Mouse (Mus musculus): ENCODE results near the gene Pllp. TPM values are rescaled to one million over a fixed set of nuclear protein-coding genes. Genes with fewer than 3 reads are reported as not detected.

The Pllp gene
- polyA plus RNA-seq, 1 experiment from 2014 or later: 0.63 TPM

- Histone ChIP-seq H3K9me3 (replicated peaks) (no peaks in the 10 kb centered on the region), H3K4me2 (no peak overlapping the region), H3K4me3 (no peak overlapping the region), H3K9ac (no peak overlapping the region), H3K4me1 (no peaks in the 10 kb centered on the region), H3K36me3 (ENCODE audit: poor library complexity, severe bottlenecking) (peaks cover 82% of the 10 kb centered on the region), H3K27me3 (no peaks in the 10 kb centered on the region), H3K27ac (no peak overlapping the region)
- WGBS: 96% methylated on average over 2 of the region's 2 CpGs
- ATAC-seq: no peak
These were observed 62.4 kb downstream of the Pllp start for GRCm38 (mm10) chr8:94633564-94634194.

Other genes with a start within 250 kb of the Pllp start
- 14.3 and 18.6 TPM in 2 replicates for gene Cpne2, start 163.3 kb downstream of the Pllp start, polyA plus RNA-seq (2015; fragmentation: Nextera tagmentation; extraction: Ambion mirVana)
- gene Rspry1, start 94.3 kb downstream of the Pllp start, polyA plus RNA-seq (2015; fragmentation: Nextera tagmentation; extraction: Ambion mirVana): 48.1 and 54.3 TPM in 2 replicates
- 108 TPM in 2 replicates for gene Fam192a, start 94.3 kb downstream of the Pllp start, polyA plus RNA-seq (2015; fragmentation: Nextera tagmentation; extraction: Ambion mirVana)
- 254 and 265 TPM in 2 replicates for gene Arl2bp, start 29.7 kb downstream of the Pllp start, polyA plus RNA-seq (2015; fragmentation: Nextera tagmentation; extraction: Ambion mirVana)
- not detected in 2 replicates for gene Ccl22, start 49.3 kb upstream of the Pllp start, polyA plus RNA-seq (2015; fragmentation: Nextera tagmentation; extraction: Ambion mirVana)
- 6.9 and 8.6 TPM in 2 replicates for gene Cx3cl1, start 75.7 kb upstream of the Pllp start, polyA plus RNA-seq (2015; fragmentation: Nextera tagmentation; extraction: Ambion mirVana)
- gene Ccl17, start 114.2 kb upstream of the Pllp start, polyA plus RNA-seq (2015; fragmentation: Nextera tagmentation; extraction: Ambion mirVana): not detected in 2 replicates
- gene Coq9, start 142.0 kb upstream of the Pllp start, polyA plus RNA-seq (2015; fragmentation: Nextera tagmentation; extraction: Ambion mirVana): 55.0 and 60.8 TPM in 2 replicates
- 162 and 176 TPM in 2 replicates for gene Ciapin1, start 142.1 kb upstream of the Pllp start, polyA plus RNA-seq (2015; fragmentation: Nextera tagmentation; extraction: Ambion mirVana)
- gene Polr2c, start 161.2 kb upstream of the Pllp start, polyA plus RNA-seq (2015; fragmentation: Nextera tagmentation; extraction: Ambion mirVana): 170 TPM in 2 replicates
- 38.2 and 39.2 TPM in 2 replicates for gene Dok4, start 180.1 kb upstream of the Pllp start, polyA plus RNA-seq (2015; fragmentation: Nextera tagmentation; extraction: Ambion mirVana)
- gene Ccdc102a, start 221.8 kb upstream of the Pllp start, polyA plus RNA-seq (2015; fragmentation: Nextera tagmentation; extraction: Ambion mirVana): 5.6 TPM in 2 replicates
- 0.19 TPM in 1 of 2 replicates, not detected in the other for gene Adgrg5, start 227.4 kb upstream of the Pllp start, polyA plus RNA-seq (2015; fragmentation: Nextera tagmentation; extraction: Ambion mirVana)